Mouse (Mus musculus): ENCODE data around the gene Gm20388.

Gene Gm20388

GRCm38 (mm10) chr8:120012927-120013326, 102.3 kb downstream of the Gm20388 start:
- DNase-seq (ENCODE audit: extremely low spot score), result peak; percentile 49

- DNase-seq (ENCODE audit: extremely low spot score), result no peak
These were observed 103.8 kb downstream of the Gm20388 start for GRCm38 (mm10) chr8:120014267-120015023.

GRCm38 (mm10) chr8:120015916-120016315, 105.3 kb downstream of the Gm20388 start:
- DNase-seq (ENCODE audit: extremely low spot score), result no peak

GRCm38 (mm10) chr8:120016424-120016823, 105.8 kb downstream of the Gm20388 start:
- DNase-seq (ENCODE audit: extremely low spot score), result no peak

- no peak for DNase-seq (ENCODE audit: extremely low spot score)
These were observed 106.7 kb downstream of the Gm20388 start for GRCm38 (mm10) chr8:120017349-120017748.

- no peak for DNase-seq (ENCODE audit: extremely low spot score)
These were observed 107.1 kb downstream of the Gm20388 start for GRCm38 (mm10) chr8:120017786-120018185.

- no peak for DNase-seq (ENCODE audit: extremely low spot score)
These were observed 107.7 kb downstream of the Gm20388 start for GRCm38 (mm10) chr8:120018379-120018778.

GRCm38 (mm10) chr8:120019297-120019696, 108.7 kb downstream of the Gm20388 start:
- DNase-seq (ENCODE audit: extremely low spot score), result no peak

GRCm38 (mm10) chr8:120020298-120020697, 109.7 kb downstream of the Gm20388 start:
- DNase-seq (ENCODE audit: extremely low spot score), result no peak

- DNase-seq (ENCODE audit: extremely low spot score), result no peak
These were observed 115.6 kb downstream of the Gm20388 start for GRCm38 (mm10) chr8:120026199-120026598.

- DNase-seq (ENCODE audit: extremely low spot score), result no peak
These were observed 116.3 kb downstream of the Gm20388 start for GRCm38 (mm10) chr8:120026991-120027390.

GRCm38 (mm10) chr8:120030447-120030846, 119.8 kb downstream of the Gm20388 start:
- DNase-seq (ENCODE audit: extremely low spot score), result no peak

- no peak for DNase-seq (ENCODE audit: extremely low spot score)
These were observed 122.0 kb downstream of the Gm20388 start for GRCm38 (mm10) chr8:120032549-120033208.

- peak; percentile 59 for DNase-seq (ENCODE audit: extremely low spot score)
These were observed 123.8 kb downstream of the Gm20388 start for GRCm38 (mm10) chr8:120034471-120034870.

GRCm38 (mm10) chr8:120036111-120036510, 125.5 kb downstream of the Gm20388 start:
- DNase-seq (ENCODE audit: extremely low spot score), result no peak

- no peak for DNase-seq (ENCODE audit: extremely low spot score)
These were observed 125.9 kb downstream of the Gm20388 start for GRCm38 (mm10) chr8:120036578-120036977.

- no peak for DNase-seq (ENCODE audit: extremely low spot score)
These were observed 126.6 kb downstream of the Gm20388 start for GRCm38 (mm10) chr8:120037199-120037598.

GRCm38 (mm10) chr8:120037611-120038010, 127.0 kb downstream of the Gm20388 start:
- no peak for DNase-seq (ENCODE audit: extremely low spot score)

- no peak for DNase-seq (ENCODE audit: extremely low spot score)
These were observed 128.1 kb downstream of the Gm20388 start for GRCm38 (mm10) chr8:120038741-120039140.

- no peak for DNase-seq (ENCODE audit: extremely low spot score)
These were observed 128.8 kb downstream of the Gm20388 start for GRCm38 (mm10) chr8:120039313-120039919.

- no peak for DNase-seq (ENCODE audit: extremely low spot score)
These were observed 130.2 kb downstream of the Gm20388 start for GRCm38 (mm10) chr8:120040861-120041260.

GRCm38 (mm10) chr8:120042542-120043312, 132.1 kb downstream of the Gm20388 start:
- no peak for DNase-seq (ENCODE audit: extremely low spot score)

Measured in embryo, embryonic 9.5 days (tissue).